Mouse (Mus musculus): ENCODE results near the gene Parp9. TPM values are rescaled to one million over a fixed set of nuclear protein-coding genes. Genes with fewer than 3 reads are reported as not detected.
"Not testable (repeated sequence)": the region's sequence is repeated elsewhere in the genome, so short reads cannot be mapped to it uniquely, and the experiment has no call there.

The Parp9 gene
- polyA plus RNA-seq, 1 experiment from 2014 or later: 4.2 TPM

- H3K27me3 ChIP-seq (ENCODE audit: control insufficient read depth, insufficient read depth, low read length); H3K27ac ChIP-seq (replicated peaks; ENCODE audit: low read depth, low read length); H3K4me2 ChIP-seq (ENCODE audit: low read depth, severe bottlenecking); DNase-seq (ENCODE audit: low spot score); ATAC-seq (ENCODE audit: insufficient number of reproducible peaks, low FRiP score, low TSS enrichment, low read depth); H3K4me1 ChIP-seq (ENCODE audit: control insufficient read depth, insufficient read depth, low read length); H3K4me3 ChIP-seq (ENCODE audit: low read depth, low read length); H3K9ac ChIP-seq (ENCODE audit: low read length); H3K36me3 ChIP-seq (ENCODE audit: control insufficient read depth, insufficient read depth, low read length); H3K9me3 ChIP-seq (ENCODE audit: control insufficient read depth, low read length): not testable (repeated sequence)
- 76% methylated on average over 1 of the region's 1 CpGs for WGBS
These were observed 40.2 kb downstream of the Parp9 start, which contains the start of gene Kpna1 for GRCm38 (mm10) chr16:35978450-35978849. Gene Kpna1, plus strand, starts transcription at chr16:35978750.

DNA sequence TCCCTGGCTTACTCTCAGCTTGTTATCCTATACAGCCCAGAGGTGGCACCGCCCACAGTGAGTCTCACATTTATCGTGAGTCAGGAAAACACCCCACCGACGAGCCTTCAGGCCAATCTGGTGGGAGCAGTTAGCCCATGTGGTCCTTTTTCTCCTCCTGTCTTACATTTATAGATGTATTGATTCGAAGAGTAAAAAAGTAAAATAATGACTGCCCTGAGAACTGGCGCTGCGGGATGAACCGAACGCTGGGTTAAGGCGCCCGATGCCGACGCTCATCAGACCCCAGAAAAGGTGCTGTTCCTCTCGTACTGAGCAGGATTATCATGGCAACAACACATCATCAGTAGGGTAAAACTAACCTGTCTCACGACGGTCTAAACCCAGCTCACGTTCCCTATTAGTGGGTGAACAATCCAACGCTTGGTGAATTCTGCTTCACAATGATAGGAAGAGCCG is 43.1 kb downstream of the Parp9 start:
- Histone ChIP-seq H3K9me3 (ENCODE audit: control insufficient read depth, low read length) (no peaks in the 10 kb centered on the region), H3K9ac (ENCODE audit: low read length) (no peak overlapping the region), H3K4me3 (ENCODE audit: low read depth, low read length) (no peak overlapping the region), H3K27ac (replicated peaks; ENCODE audit: low read depth, low read length) (no peak overlapping the region), H3K4me1 (ENCODE audit: control insufficient read depth, insufficient read depth, low read length) (no peaks in the 10 kb centered on the region), H3K4me2 (ENCODE audit: low read depth, severe bottlenecking) (no peak overlapping the region), H3K36me3 (ENCODE audit: control insufficient read depth, insufficient read depth, low read length) (no peaks in the 10 kb centered on the region), H3K27me3 (ENCODE audit: control insufficient read depth, insufficient read depth, low read length) (no peaks in the 10 kb centered on the region)
- WGBS: 51% methylated on average over 19 of the region's 19 CpGs
- ATAC-seq (ENCODE audit: insufficient number of reproducible peaks, low FRiP score, low TSS enrichment, low read depth): peak; percentile 96
- peak; percentile 100 for DNase-seq (ENCODE audit: low spot score)

DNA sequence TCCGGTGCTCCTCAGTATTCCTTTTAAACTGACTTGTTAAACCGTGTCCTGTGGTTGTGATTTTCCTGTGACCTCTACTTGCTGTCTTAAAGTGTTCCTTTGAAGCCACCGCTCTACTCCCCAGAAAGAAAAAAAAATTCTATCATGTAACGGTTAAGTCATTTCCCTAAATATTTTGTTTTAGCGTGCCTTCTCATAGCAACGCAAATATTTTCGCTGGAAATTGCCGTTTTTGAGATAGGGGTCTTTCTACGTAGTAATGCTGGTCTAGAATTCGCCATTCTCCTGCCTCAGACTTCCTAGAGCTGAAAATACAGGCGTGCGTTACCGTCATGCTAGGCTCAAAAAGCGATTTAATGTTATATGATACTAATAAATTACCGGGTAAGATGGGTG is 44.2 kb downstream of the Parp9 start:
- Histone ChIP-seq H3K36me3 (ENCODE audit: control insufficient read depth, insufficient read depth, low read length) (no peaks in the 10 kb centered on the region), H3K9me3 (ENCODE audit: control insufficient read depth, low read length) (no peaks in the 10 kb centered on the region), H3K9ac (ENCODE audit: low read length) (peak overlapping the region; percentile 35; the same call in 1 of the 2 replicates), H3K4me3 (ENCODE audit: low read depth, low read length) (peak overlapping the region; percentile 74), H3K27me3 (ENCODE audit: control insufficient read depth, insufficient read depth, low read length) (no peaks in the 10 kb centered on the region), H3K4me1 (ENCODE audit: control insufficient read depth, insufficient read depth, low read length) (no peaks in the 10 kb centered on the region), H3K4me2 (ENCODE audit: low read depth, severe bottlenecking) (peak overlapping the region; percentile 68), H3K27ac (replicated peaks; ENCODE audit: low read depth, low read length) (no peak overlapping the region)
- DNase-seq (ENCODE audit: low spot score) (no peak), ATAC-seq (ENCODE audit: insufficient number of reproducible peaks, low FRiP score, low TSS enrichment, low read depth) (peak; percentile 12; the same call in 1 of the 2 replicates)
- WGBS: 6% methylated on average over 15 of the region's 15 CpGs

DNA sequence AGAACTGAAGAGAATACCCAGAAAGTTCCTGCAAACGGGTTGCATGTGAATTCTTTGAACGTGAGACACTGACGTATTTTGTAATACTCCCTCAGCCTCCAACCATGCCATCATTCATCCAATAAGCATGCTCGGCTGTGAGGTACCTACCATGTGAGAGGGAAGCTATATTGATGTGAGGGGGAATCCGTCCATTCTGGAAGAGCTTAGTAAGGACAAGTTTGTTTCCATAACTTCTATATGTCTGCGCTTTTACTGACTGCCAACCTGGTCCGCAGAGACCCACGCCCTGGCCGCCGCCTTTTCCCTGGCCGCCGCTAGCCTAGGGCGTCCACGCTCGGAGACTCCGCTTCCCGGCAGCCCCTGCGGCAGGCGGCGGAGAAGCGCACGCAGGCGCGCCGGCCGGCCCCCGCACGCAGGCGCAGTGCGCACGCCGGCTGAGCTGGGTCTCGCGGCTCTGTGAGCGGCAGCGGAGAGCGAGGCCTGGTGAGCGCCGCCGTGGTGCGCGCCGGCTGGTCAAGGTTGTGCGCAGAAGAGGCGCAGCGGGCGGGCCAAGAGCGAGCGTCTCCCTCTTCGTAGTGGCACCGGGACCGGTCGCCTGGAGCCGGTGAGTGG is 44.7 kb downstream of the Parp9 start:
- peak; percentile 90 for ATAC-seq (ENCODE audit: insufficient number of reproducible peaks, low FRiP score, low TSS enrichment, low read depth)
- H3K4me3 ChIP-seq (ENCODE audit: low read depth, low read length): peak overlapping the region; percentile 74
- WGBS: under 1% methylated on average over 43 of the region's 54 CpGs

GRCm38 (mm10) chr16:35983517-35984101 is 45.3 kb downstream of the Parp9 start:
- under 1% methylated on average over 24 of the region's 86 CpGs for WGBS
- DNase-seq (ENCODE audit: low spot score): peak; percentile 53
- Histone ChIP-seq H3K9ac (ENCODE audit: low read length) (peak overlapping the region; percentile 92), H3K4me2 (ENCODE audit: low read depth, severe bottlenecking) (peak overlapping the region; percentile 68), H3K36me3 (ENCODE audit: control insufficient read depth, insufficient read depth, low read length) (no peaks in the 10 kb centered on the region), H3K4me3 (ENCODE audit: low read depth, low read length) (peak overlapping the region; percentile 74), H3K27ac (replicated peaks; ENCODE audit: low read depth, low read length) (peak overlapping the region; percentile 97), H3K9me3 (ENCODE audit: control insufficient read depth, low read length) (no peaks in the 10 kb centered on the region), H3K4me1 (ENCODE audit: control insufficient read depth, insufficient read depth, low read length) (no peaks in the 10 kb centered on the region), H3K27me3 (ENCODE audit: control insufficient read depth, insufficient read depth, low read length) (no peaks in the 10 kb centered on the region)
- peak; percentile 37 for ATAC-seq (ENCODE audit: insufficient number of reproducible peaks, low FRiP score, low TSS enrichment, low read depth)

More for the DNA sequence above, 44.7 kb downstream of the Parp9 start:
- Histone ChIP-seq H3K9me3 (ENCODE audit: control insufficient read depth, low read length) (no peaks in the 10 kb centered on the region), H3K4me2 (ENCODE audit: low read depth, severe bottlenecking) (peak overlapping the region; percentile 68), H3K4me1 (ENCODE audit: control insufficient read depth, insufficient read depth, low read length) (no peaks in the 10 kb centered on the region), H3K36me3 (ENCODE audit: control insufficient read depth, insufficient read depth, low read length) (no peaks in the 10 kb centered on the region), H3K27ac (replicated peaks; ENCODE audit: low read depth, low read length) (peak overlapping the region; percentile 97), H3K27me3 (ENCODE audit: control insufficient read depth, insufficient read depth, low read length) (no peaks in the 10 kb centered on the region), H3K9ac (ENCODE audit: low read length) (peak overlapping the region; percentile 92)
- DNase-seq (ENCODE audit: low spot score): peak; percentile 90

- WGBS: 69% methylated on average over 3 of the region's 3 CpGs
These were observed 46.2 kb downstream of the Parp9 start for GRCm38 (mm10) chr16:35984471-35984870.

GRCm38 (mm10) chr16:35987930-35988329 is 49.7 kb downstream of the Parp9 start:
- ATAC-seq (ENCODE audit: insufficient number of reproducible peaks, low FRiP score, low TSS enrichment, low read depth) (no peak), DNase-seq (ENCODE audit: low spot score) (no peak)
- WGBS: 84% methylated on average over 1 of the region's 1 CpGs
- Histone ChIP-seq H3K9me3 (ENCODE audit: control insufficient read depth, low read length) (no peaks in the 10 kb centered on the region), H3K9ac (ENCODE audit: low read length) (no peak overlapping the region), H3K27me3 (ENCODE audit: control insufficient read depth, insufficient read depth, low read length) (no peaks in the 10 kb centered on the region), H3K36me3 (ENCODE audit: control insufficient read depth, insufficient read depth, low read length) (no peaks in the 10 kb centered on the region), H3K4me1 (ENCODE audit: control insufficient read depth, insufficient read depth, low read length) (no peaks in the 10 kb centered on the region), H3K4me2 (ENCODE audit: low read depth, severe bottlenecking) (no peak overlapping the region), H3K27ac (replicated peaks; ENCODE audit: low read depth, low read length) (no peak overlapping the region), H3K4me3 (ENCODE audit: low read depth, low read length) (no peak overlapping the region)

More at GRCm38 (mm10) chr16:35984471-35984870, 46.2 kb downstream of the Parp9 start:
- Histone ChIP-seq H3K9me3 (ENCODE audit: control insufficient read depth, low read length) (no peaks in the 10 kb centered on the region), H3K27me3 (ENCODE audit: control insufficient read depth, insufficient read depth, low read length) (no peaks in the 10 kb centered on the region), H3K36me3 (ENCODE audit: control insufficient read depth, insufficient read depth, low read length) (no peaks in the 10 kb centered on the region), H3K27ac (replicated peaks; ENCODE audit: low read depth, low read length) (no peak overlapping the region), H3K4me2 (ENCODE audit: low read depth, severe bottlenecking) (peak overlapping the region; percentile 68), H3K9ac (ENCODE audit: low read length) (no peak overlapping the region), H3K4me3 (ENCODE audit: low read depth, low read length) (peak overlapping the region; percentile 74), H3K4me1 (ENCODE audit: control insufficient read depth, insufficient read depth, low read length) (no peaks in the 10 kb centered on the region)
- DNase-seq (ENCODE audit: low spot score): no peak
- no peak for ATAC-seq (ENCODE audit: insufficient number of reproducible peaks, low FRiP score, low TSS enrichment, low read depth)

- H3K4me3 ChIP-seq (ENCODE audit: low read depth, low read length): no peak overlapping the region
- H3K4me2 ChIP-seq (ENCODE audit: low read depth, severe bottlenecking): no peak overlapping the region
- H3K27ac ChIP-seq (replicated peaks; ENCODE audit: low read depth, low read length): no peak overlapping the region
- no peaks in the 10 kb centered on the region for H3K9me3 ChIP-seq (ENCODE audit: control insufficient read depth, low read length)
- H3K36me3 ChIP-seq (ENCODE audit: control insufficient read depth, insufficient read depth, low read length): no peaks in the 10 kb centered on the region
- no peaks in the 10 kb centered on the region for H3K4me1 ChIP-seq (ENCODE audit: control insufficient read depth, insufficient read depth, low read length)
- no peak for DNase-seq (ENCODE audit: low spot score)
- 80% methylated on average over 1 of the region's 1 CpGs for WGBS
- H3K9ac ChIP-seq (ENCODE audit: low read length): no peak overlapping the region
- no peak for ATAC-seq (ENCODE audit: insufficient number of reproducible peaks, low FRiP score, low TSS enrichment, low read depth)
- no peaks in the 10 kb centered on the region for H3K27me3 ChIP-seq (ENCODE audit: control insufficient read depth, insufficient read depth, low read length)
These were observed 54.1 kb downstream of the Parp9 start for GRCm38 (mm10) chr16:35992391-35992790.

All from limb, embryonic 11.5 days (tissue).